Mouse (Mus musculus) liver, postnatal 0 days (tissue): Measurements from ENCODE around the gene Tjp3. TPM values are rescaled to one million over a fixed set of nuclear protein-coding genes. Genes with fewer than 3 reads are reported as not detected.
A peak's percentile ranks its signal among the peaks of the same experiment; 100 is the strongest.

Experiments used
- ATAC-seq: fragments of 200-750 bp; cut with Nextera tagmentation; 2 replicates; pipeline ENCODE4 v1.8.0; 2017; ENCODE audit warnings: mild to moderate bottlenecking, moderate library complexity
- DNase-seq: peaks from one replicate; pipeline ENCODE4 v3.0.0-alpha.2; 2016
- H3K27ac ChIP-seq: fragments of 300-500 bp; sonication (generic); 2 replicates; pipeline ENCODE4 v1.5.1; 2014; ENCODE audit warnings: antibody characterized with exemption, moderate library complexity, mild to moderate bottlenecking, low read depth
- H3K27me3 ChIP-seq: fragments of 300-500 bp; sonication (generic); 2 replicates; pipeline ENCODE4 v1.6.1; 2014; ENCODE audit warnings: low read length, control low read depth, mixed read lengths; ENCODE audit not compliant: insufficient read depth
- H3K36me3 ChIP-seq: fragments of 300-500 bp; sonication (generic); replicated peaks from 2 replicates; pipeline ENCODE4 v1.6.1; 2014; ENCODE audit warnings: mild to moderate bottlenecking, control low read depth, low read length, moderate library complexity, mixed read lengths; ENCODE audit not compliant: insufficient read depth
- H3K4me1 ChIP-seq: fragments of 300-500 bp; sonication (generic); 2 replicates; pipeline ENCODE4 v1.6.1; 2014; ENCODE audit warnings: antibody characterized with exemption, mild to moderate bottlenecking, control low read depth; ENCODE audit not compliant: insufficient read depth
- H3K4me2 ChIP-seq: fragments of 300-500 bp; sonication (generic); 2 replicates; pipeline ENCODE4 v1.6.1; 2014; ENCODE audit warnings: low read depth, mild to moderate bottlenecking, low read length, moderate library complexity, mixed read lengths
- H3K4me3 ChIP-seq: fragments of 300-500 bp; sonication (generic); 2 replicates; pipeline ENCODE4 v1.5.1; 2014; ENCODE audit warnings: low read depth, low read length
- H3K9ac ChIP-seq: fragments of 300-500 bp; sonication (generic); replicated peaks from 2 replicates; pipeline ENCODE4 v1.6.1; 2014; ENCODE audit warnings: mild to moderate bottlenecking, moderate library complexity
- H3K9me3 ChIP-seq: fragments of 300-500 bp; sonication (generic); 2 replicates; pipeline ENCODE4 v1.6.1; 2016; ENCODE audit warnings: mild to moderate bottlenecking, control low read depth, low read length, mixed read lengths
- CTCF ChIP-seq: sonication (generic); IDR thresholded peaks from 2 replicates; pipeline ENCODE4 v1.5.1; 2016; ENCODE audit warnings: antibody characterized with exemption, low read depth
- EP300 ChIP-seq: IDR thresholded peaks from 2 replicates; pipeline ENCODE4 v1.6.1; 2016; ENCODE audit warnings: antibody characterized with exemption, low read depth, mild to moderate bottlenecking
- WGBS: fragments of 180-500 bp; shearing (Covaris S2); extraction: QIAGEN DNeasy Blood & Tissue Kit; methylation state at CpG from one replicate; pipeline ENCODE4 v1.1.7; 2014; ENCODE audit not compliant: insufficient replicate concordance; 5-methylcytosine and 5-hydroxymethylcytosine counted together
- polyA plus RNA-seq: library from polyadenylated mRNA; unstranded; fragments of >200 nt; fragmentation: Nextera tagmentation; extraction: Ambion mirVana; gene quantifications from 2 replicates; pipeline ENCODE4 v1.2.1, GENCODE M21; 2015

The Tjp3 gene
- polyA plus RNA-seq, 1 experiment from 2014 or later = 1.8 TPM

DNA sequence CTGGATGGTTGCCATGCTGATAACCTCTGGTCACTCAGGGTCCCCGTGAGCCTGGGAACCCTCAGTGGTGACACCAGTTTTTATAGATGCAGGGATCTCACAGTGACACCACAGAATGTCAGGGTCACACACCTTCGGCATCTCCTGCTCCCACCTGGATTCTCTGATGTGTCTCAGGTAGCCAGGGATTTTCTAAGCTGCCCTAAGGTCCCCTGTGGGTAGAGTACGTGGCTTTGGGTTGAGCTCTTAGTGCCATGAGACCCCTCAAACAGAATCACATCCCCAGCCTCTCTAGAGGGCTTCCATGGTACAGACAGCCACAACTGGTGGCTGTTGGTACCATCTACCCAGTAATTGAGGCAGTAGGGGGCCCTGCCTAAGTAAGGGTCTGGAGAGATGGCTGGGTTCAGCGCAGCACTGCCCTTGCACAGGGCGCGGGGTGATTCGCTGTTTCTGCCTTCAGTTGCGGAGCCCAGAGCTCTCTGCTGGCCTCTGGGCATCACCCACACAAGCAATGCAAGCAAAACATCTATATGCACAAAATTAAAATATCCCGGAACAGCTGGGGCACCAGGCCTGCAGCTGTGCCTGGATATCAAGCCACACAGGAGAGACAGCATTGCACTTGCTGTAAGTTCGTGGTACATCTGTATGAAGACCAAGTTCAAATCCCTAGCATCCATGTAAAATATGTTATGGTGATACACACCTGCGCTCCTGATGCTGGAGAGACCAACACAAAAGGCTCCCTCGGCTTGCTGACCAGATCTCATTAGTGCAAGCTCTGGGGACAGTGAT is 54.7 kb downstream of the Tjp3 start:
- Histone ChIP-seq H3K4me3 (no peak overlapping the region), H3K9ac (no peak overlapping the region), H3K4me1 (peaks cover 13% of the 10 kb centered on the region), H3K27me3 (peaks cover 24% of the 10 kb centered on the region), H3K4me2 (no peak overlapping the region), H3K27ac (no peak overlapping the region), H3K36me3 (no peaks in the 10 kb centered on the region), H3K9me3 (no peaks in the 10 kb centered on the region)
- ATAC-seq (no peak), DNase-seq (no peak)
- TF ChIP-seq EP300 (no peak), CTCF (no peak)
- WGBS = 76% methylated on average over 12 of the region's 12 CpGs

DNA sequence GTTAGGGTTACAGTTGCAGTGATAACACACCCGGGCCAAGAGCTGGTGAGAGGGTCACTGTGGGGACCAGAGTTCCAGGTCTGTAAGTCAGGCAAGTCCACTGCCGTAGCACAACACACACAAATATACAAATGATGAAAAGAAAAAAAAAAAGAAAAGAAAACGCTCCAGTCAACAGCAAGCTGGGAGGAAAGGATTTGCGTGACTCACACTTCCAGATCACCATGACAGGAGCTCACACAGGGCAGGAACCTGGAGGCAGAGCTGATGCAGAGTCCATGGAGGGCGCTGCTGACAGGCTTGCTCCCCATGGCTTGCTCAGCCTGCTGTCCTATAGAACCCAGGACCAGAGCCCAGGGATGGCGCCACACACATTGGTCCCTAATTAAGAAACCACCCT is 57.2 kb downstream of the Tjp3 start:
- H3K4me2 ChIP-seq = no peak overlapping the region
- no peaks in the 10 kb centered on the region for H3K36me3 ChIP-seq
- DNase-seq (no peak), ATAC-seq (no peak)
- peaks cover 13% of the 10 kb centered on the region for H3K4me1 ChIP-seq
- no peaks in the 10 kb centered on the region for H3K9me3 ChIP-seq
- WGBS = 61% methylated on average over 6 of the region's 6 CpGs
- H3K4me3 ChIP-seq = no peak overlapping the region
- peaks cover 26% of the 10 kb centered on the region for H3K27me3 ChIP-seq
- no peak overlapping the region for H3K9ac ChIP-seq
- TF ChIP-seq EP300 (no peak), CTCF (no peak)
- H3K27ac ChIP-seq = no peak overlapping the region

- peak overlapping the region; percentile 89 for H3K4me2 ChIP-seq
- DNase-seq (no peak), ATAC-seq (peak; percentile 67)
- H3K4me3 ChIP-seq = peak overlapping the region; percentile 65
- H3K9me3 ChIP-seq = no peaks in the 10 kb centered on the region
- peaks cover 13% of the 10 kb centered on the region for H3K4me1 ChIP-seq
- H3K9ac ChIP-seq = peak overlapping the region; percentile 73
- peak overlapping the region; percentile 76 for H3K27ac ChIP-seq
- TF ChIP-seq EP300 = no peak
- H3K36me3 ChIP-seq = no peaks in the 10 kb centered on the region
- H3K27me3 ChIP-seq = peaks cover 26% of the 10 kb centered on the region
- WGBS = 2% methylated on average over 23 of the region's 28 CpGs
Measured at GRCm38 (mm10) chr10:81233226-81233585, 58.2 kb downstream of the Tjp3 start.

DNA sequence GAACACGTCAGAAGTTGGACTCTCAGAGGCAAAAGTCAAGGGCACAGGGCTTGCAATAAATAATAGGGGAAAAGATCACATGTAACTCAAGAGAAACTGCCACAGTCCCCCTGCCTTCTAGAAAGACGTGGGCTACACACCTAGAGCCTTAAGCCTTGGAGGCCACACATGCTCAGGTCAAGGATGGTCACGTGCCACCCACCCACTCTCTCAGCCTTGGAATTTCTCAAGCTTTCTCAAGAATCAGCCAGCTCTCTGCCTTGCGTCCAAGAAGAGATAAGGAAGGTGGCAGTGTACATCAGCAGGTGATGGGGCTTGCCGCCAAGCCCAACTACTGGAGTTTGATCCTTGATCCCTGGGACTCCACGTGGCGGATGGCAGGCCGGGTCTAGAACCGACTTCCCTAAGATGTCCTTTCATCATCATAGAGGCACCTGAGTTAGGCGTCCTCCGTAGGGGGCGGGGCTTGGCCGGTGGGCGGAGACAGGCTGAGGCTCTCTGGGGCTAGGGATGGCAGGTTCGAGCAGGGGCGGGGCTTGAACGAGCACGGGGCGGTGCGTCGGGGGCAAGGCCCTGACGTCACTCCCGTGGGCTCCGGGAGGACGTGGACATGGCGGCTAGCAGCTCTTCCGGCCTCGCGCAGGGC is 58.7 kb downstream of the Tjp3 start, which contains the start of gene Zfr2:
TSS of gene Zfr2 (plus strand) at position 576 of the 646 bp plus-strand sequence.
- Histone ChIP-seq H3K4me1 (peaks cover 13% of the 10 kb centered on the region), H3K36me3 (no peaks in the 10 kb centered on the region), H3K4me2 (peak within 1 kb of the TSS; percentile 89), H3K27ac (peak within 1 kb of the TSS; percentile 76), H3K4me3 (peak within 1 kb of the TSS; percentile 65), H3K9me3 (no peaks in the 10 kb centered on the region), H3K27me3 (peaks cover 30% of the 10 kb centered on the region), H3K9ac (peak within 1 kb of the TSS; percentile 73)
- DNase-seq = peak; percentile 95
- 5% methylated on average over 29 of the region's 29 CpGs for WGBS
- TF ChIP-seq EP300 = no peak
- no peak for TF ChIP-seq CTCF
- ATAC-seq = peak; percentile 90

DNA sequence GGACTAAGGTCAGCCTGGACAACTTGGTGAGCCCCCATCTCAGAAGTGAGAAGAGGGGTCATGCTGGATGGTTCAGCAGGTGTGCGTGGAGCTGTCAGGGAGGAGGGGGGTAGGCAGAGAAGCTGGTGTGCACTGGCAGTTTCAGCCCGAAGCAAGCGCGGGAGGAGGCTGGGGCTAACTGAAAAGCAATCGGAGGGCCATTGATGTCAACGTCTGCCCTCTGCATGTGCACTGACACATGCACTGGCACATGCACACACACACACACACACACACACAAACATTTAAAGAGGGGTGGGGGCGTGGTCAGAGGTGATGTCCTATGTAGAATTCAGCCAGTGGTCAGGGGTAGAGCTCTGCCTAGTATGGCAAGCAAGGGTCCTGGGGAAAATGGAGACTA is 59.9 kb downstream of the Tjp3 start:
- no peak overlapping the region for H3K4me3 ChIP-seq
- H3K4me2 ChIP-seq = no peak overlapping the region
- H3K27ac ChIP-seq = no peak overlapping the region
- H3K4me1 ChIP-seq = peaks cover 13% of the 10 kb centered on the region
- WGBS = 53% methylated on average over 7 of the region's 7 CpGs
- H3K9ac ChIP-seq = no peak overlapping the region
- H3K9me3 ChIP-seq = no peaks in the 10 kb centered on the region
- DNase-seq = no peak
- H3K36me3 ChIP-seq = no peaks in the 10 kb centered on the region
- TF ChIP-seq CTCF (no peak), EP300 (no peak)
- H3K27me3 ChIP-seq = peaks cover 30% of the 10 kb centered on the region
- no peak for ATAC-seq

GRCm38 (mm10) chr10:81230438-81231332 is 60.7 kb downstream of the Tjp3 start, which contains the start of gene Atcay:
Gene Atcay (minus strand): TSS chr10:81230833.
- ATAC-seq = no peak
- 14% methylated on average over 27 of the region's 27 CpGs for WGBS
- Histone ChIP-seq H3K4me1 (peaks cover 13% of the 10 kb centered on the region), H3K27ac (no peak within 1 kb of the TSS), H3K4me2 (no peak within 1 kb of the TSS), H3K4me3 (no peak within 1 kb of the TSS), H3K36me3 (no peaks in the 10 kb centered on the region), H3K9me3 (no peaks in the 10 kb centered on the region), H3K9ac (no peak within 1 kb of the TSS), H3K27me3 (peaks cover 30% of the 10 kb centered on the region)
- TF ChIP-seq CTCF (peak; percentile 60), EP300 (no peak)
- peak; percentile 22 for DNase-seq
